Mouse (Mus musculus): ENCODE measurements around the gene Xcl1. TPM values are rescaled to one million over a fixed set of nuclear protein-coding genes. Genes with fewer than 3 reads are reported as not detected.

The Xcl1 gene
- polyA plus RNA-seq (2017; shearing (Covaris generic)) = 1 to 10 TPM; 1.3 to 3.1 TPM

DNA sequence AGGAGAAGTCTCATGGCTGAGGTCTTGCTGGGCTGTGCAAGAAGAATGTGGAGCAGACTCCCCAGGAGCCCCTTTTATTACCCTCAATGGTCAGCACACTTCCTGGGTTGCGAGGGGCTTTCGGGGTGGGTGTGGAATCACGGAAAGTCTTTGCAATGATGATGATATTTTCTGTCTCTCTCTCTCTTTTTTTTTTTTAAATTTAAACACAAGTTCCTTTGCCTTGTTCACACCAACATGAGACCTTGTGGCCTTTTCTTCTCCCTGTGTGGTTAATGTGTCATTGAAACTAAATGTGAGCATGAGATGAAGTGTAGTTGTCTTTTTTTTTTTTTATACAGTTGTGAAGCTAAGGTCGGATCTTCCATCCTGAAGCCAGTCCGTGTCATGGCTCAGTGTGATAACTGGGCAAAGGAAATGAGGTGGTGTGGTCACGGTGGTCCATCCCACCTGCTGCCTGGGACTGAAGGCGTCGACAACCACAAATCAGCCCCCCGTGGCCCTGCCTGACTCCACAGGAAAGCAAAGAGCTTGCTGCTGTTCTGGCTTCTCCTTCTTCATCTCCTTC, at the start of gene Xcl1:
TSS of gene Xcl1 (minus strand) at position 51 of the 568 bp plus-strand sequence.

Other genes with a start within 250 kb of the Xcl1 start
- under 1 TPM; 0.49 to 0.86 TPM for gene Dpt, start 138.9 kb downstream of the Xcl1 start, polyA plus RNA-seq (2017; shearing (Covaris generic))
- gene Tbx19, start 225.2 kb upstream of the Xcl1 start, polyA plus RNA-seq (2017; shearing (Covaris generic)) = not detected

Measured in activated CD4-positive, CD25-positive, alpha-beta regulatory T cell (primary cell).